Mouse (Mus musculus) midbrain, embryonic 12.5 days (tissue): ENCODE results near the gene Smpd3. TPM values are rescaled to one million over a fixed set of nuclear protein-coding genes. Genes with fewer than 3 reads are reported as not detected.

Experiments
- ATAC-seq: fragments of 200-750 bp; cut with Nextera tagmentation; 2 replicates; pipeline ENCODE4 v1.8.0; 2017; ENCODE audit warnings: low read depth, moderate TSS enrichment, moderate library complexity; ENCODE audit not compliant: low FRiP score
- H3K27ac ChIP-seq: fragments of 300-500 bp; sonication (generic); replicated peaks from 2 replicates; pipeline ENCODE4 v1.5.1; 2016; ENCODE audit warnings: mild to moderate bottlenecking
- H3K27me3 ChIP-seq: fragments of 300-500 bp; sonication (generic); 2 replicates; pipeline ENCODE4 v1.6.1; 2016; ENCODE audit warnings: mild to moderate bottlenecking
- H3K36me3 ChIP-seq: fragments of 300-500 bp; sonication (generic); 2 replicates; pipeline ENCODE4 v1.6.1; 2016
- H3K4me1 ChIP-seq: fragments of 300-500 bp; sonication (generic); 2 replicates; pipeline ENCODE4 v1.6.1; 2016
- H3K4me2 ChIP-seq: fragments of 300-500 bp; sonication (generic); replicated peaks from 2 replicates; pipeline ENCODE4 v1.6.1; 2016; ENCODE audit warnings: mild to moderate bottlenecking, moderate library complexity
- H3K4me3 ChIP-seq: fragments of 300-500 bp; sonication (generic); 2 replicates; pipeline ENCODE4 v1.5.1; 2016; ENCODE audit warnings: mild to moderate bottlenecking
- H3K9ac ChIP-seq: fragments of 300-500 bp; sonication (generic); replicated peaks from 2 replicates; pipeline ENCODE4 v1.6.1; 2016; ENCODE audit warnings: mild to moderate bottlenecking, moderate library complexity
- H3K9me3 ChIP-seq: fragments of 300-500 bp; sonication (generic); 2 replicates; pipeline ENCODE4 v1.6.1; 2016; ENCODE audit warnings: mild to moderate bottlenecking
- WGBS: fragments of 180-500 bp; shearing (Covaris S2); methylation state at CpG from one replicate; pipeline ENCODE4 v1.1.7; 2016; 5-methylcytosine and 5-hydroxymethylcytosine counted together
- polyA plus RNA-seq: library from polyadenylated mRNA; unstranded; fragments of >200 nt; fragmentation: Nextera tagmentation; extraction: Ambion mirVana; gene quantifications from 2 replicates; pipeline ENCODE4 v1.2.1, GENCODE M21; 2016

The Smpd3 gene
- 26.3 and 28.6 TPM in 2 replicates for polyA plus RNA-seq

- ATAC-seq, result peak; percentile 99
- H3K4me2 ChIP-seq, result peak within 1 kb of the TSS; percentile 79
- H3K4me1 ChIP-seq, result peaks cover 33% of the 10 kb centered on the region
- peak within 1 kb of the TSS; percentile 78 for H3K27ac ChIP-seq
- H3K36me3 ChIP-seq, result no peaks in the 10 kb centered on the region
- peak within 1 kb of the TSS; percentile 70 for H3K4me3 ChIP-seq
- peak within 1 kb of the TSS; percentile 81 for H3K9ac ChIP-seq
- WGBS, result under 1% methylated on average over 37 of the region's 45 CpGs
- H3K9me3 ChIP-seq, result no peaks in the 10 kb centered on the region
- peaks cover 25% of the 10 kb centered on the region for H3K27me3 ChIP-seq
Measured at GRCm38 (mm10) chr8:106337852-106338521, at the start of gene Smpd3. Smpd3 (minus strand) TSS chr8:106337988.

- Histone ChIP-seq H3K27me3 (no peaks in the 10 kb centered on the region), H3K27ac (no peak overlapping the region), H3K9ac (no peak overlapping the region), H3K4me2 (no peak overlapping the region), H3K4me1 (peaks cover 6% of the 10 kb centered on the region; the same call in 1 of the 2 replicates), H3K36me3 (no peaks in the 10 kb centered on the region), H3K9me3 (no peaks in the 10 kb centered on the region), H3K4me3 (no peak overlapping the region)
- 89% methylated on average over 6 of the region's 6 CpGs for WGBS
- no peak for ATAC-seq
Measured at GRCm38 (mm10) chr8:106381026-106381425, 43.2 kb upstream of the Smpd3 start.

GRCm38 (mm10) chr8:106379357-106379756 is 41.6 kb upstream of the Smpd3 start:
- Histone ChIP-seq H3K9me3 (no peaks in the 10 kb centered on the region), H3K27me3 (no peaks in the 10 kb centered on the region), H3K4me2 (no peak overlapping the region), H3K36me3 (no peaks in the 10 kb centered on the region), H3K4me1 (peaks cover 6% of the 10 kb centered on the region; the same call in 1 of the 2 replicates), H3K9ac (no peak overlapping the region), H3K27ac (no peak overlapping the region), H3K4me3 (no peak overlapping the region)
- no peak for ATAC-seq
- 86% methylated on average over 5 of the region's 5 CpGs for WGBS

- no peaks in the 10 kb centered on the region for H3K27me3 ChIP-seq
- no peaks in the 10 kb centered on the region for H3K36me3 ChIP-seq
- H3K4me3 ChIP-seq, result no peak overlapping the region
- no peak overlapping the region for H3K4me2 ChIP-seq
- no peak for ATAC-seq
- H3K4me1 ChIP-seq, result peaks cover 6% of the 10 kb centered on the region; the same call in 1 of the 2 replicates
- WGBS, result 59% methylated on average over 6 of the region's 7 CpGs
- H3K9ac ChIP-seq, result no peak overlapping the region
- no peak overlapping the region for H3K27ac ChIP-seq
- H3K9me3 ChIP-seq, result no peaks in the 10 kb centered on the region
Measured at GRCm38 (mm10) chr8:106378501-106379048, 40.8 kb upstream of the Smpd3 start.

- Histone ChIP-seq H3K36me3 (no peaks in the 10 kb centered on the region), H3K27me3 (no peaks in the 10 kb centered on the region), H3K4me3 (no peak overlapping the region), H3K27ac (no peak overlapping the region), H3K4me1 (peaks cover 6% of the 10 kb centered on the region; the same call in 1 of the 2 replicates), H3K9ac (no peak overlapping the region), H3K4me2 (no peak overlapping the region), H3K9me3 (no peaks in the 10 kb centered on the region)
- no peak for ATAC-seq
- 34% methylated on average over 9 of the region's 9 CpGs for WGBS
Measured at GRCm38 (mm10) chr8:106376862-106377261, 39.1 kb upstream of the Smpd3 start.

GRCm38 (mm10) chr8:106375957-106376356 is 38.2 kb upstream of the Smpd3 start:
- 83% methylated on average over 7 of the region's 7 CpGs for WGBS

GRCm38 (mm10) chr8:106369069-106369468 is 31.3 kb upstream of the Smpd3 start:
- H3K36me3 ChIP-seq, result no peaks in the 10 kb centered on the region
- no peak overlapping the region for H3K4me2 ChIP-seq
- no peaks in the 10 kb centered on the region for H3K27me3 ChIP-seq
- H3K4me1 ChIP-seq, result no peaks in the 10 kb centered on the region
- no peak overlapping the region for H3K27ac ChIP-seq
- no peaks in the 10 kb centered on the region for H3K9me3 ChIP-seq
- H3K4me3 ChIP-seq, result no peak overlapping the region
- no peak for ATAC-seq
- 91% methylated on average over 7 of the region's 7 CpGs for WGBS
- no peak overlapping the region for H3K9ac ChIP-seq

More at GRCm38 (mm10) chr8:106375957-106376356, 38.2 kb upstream of the Smpd3 start:
- H3K4me2 ChIP-seq, result no peak overlapping the region
- H3K27ac ChIP-seq, result no peak overlapping the region
- no peak overlapping the region for H3K9ac ChIP-seq
- H3K9me3 ChIP-seq, result no peaks in the 10 kb centered on the region
- H3K4me1 ChIP-seq, result peaks cover 6% of the 10 kb centered on the region; the same call in 1 of the 2 replicates
- no peak overlapping the region for H3K4me3 ChIP-seq
- no peaks in the 10 kb centered on the region for H3K27me3 ChIP-seq
- no peaks in the 10 kb centered on the region for H3K36me3 ChIP-seq
- ATAC-seq, result no peak

GRCm38 (mm10) chr8:106368501-106368900 is 30.7 kb upstream of the Smpd3 start:
- no peak for ATAC-seq
- H3K27ac ChIP-seq, result no peak overlapping the region
- no peak overlapping the region for H3K9ac ChIP-seq
- no peaks in the 10 kb centered on the region for H3K27me3 ChIP-seq
- H3K4me1 ChIP-seq, result no peaks in the 10 kb centered on the region
- WGBS, result 71% methylated on average over 3 of the region's 3 CpGs
- no peak overlapping the region for H3K4me3 ChIP-seq
- no peaks in the 10 kb centered on the region for H3K36me3 ChIP-seq
- H3K9me3 ChIP-seq, result no peaks in the 10 kb centered on the region
- no peak overlapping the region for H3K4me2 ChIP-seq

GRCm38 (mm10) chr8:106364837-106365236 is 27.0 kb upstream of the Smpd3 start:
- Histone ChIP-seq H3K36me3 (no peaks in the 10 kb centered on the region), H3K27me3 (no peaks in the 10 kb centered on the region), H3K4me2 (no peak overlapping the region), H3K4me3 (no peak overlapping the region), H3K4me1 (no peaks in the 10 kb centered on the region), H3K9me3 (no peaks in the 10 kb centered on the region), H3K9ac (no peak overlapping the region), H3K27ac (no peak overlapping the region)
- 88% methylated on average over 5 of the region's 5 CpGs for WGBS
- ATAC-seq, result no peak

- no peaks in the 10 kb centered on the region for H3K36me3 ChIP-seq
- no peak overlapping the region for H3K4me2 ChIP-seq
- no peak overlapping the region for H3K9ac ChIP-seq
- H3K9me3 ChIP-seq, result no peaks in the 10 kb centered on the region
- no peaks in the 10 kb centered on the region for H3K4me1 ChIP-seq
- no peaks in the 10 kb centered on the region for H3K27me3 ChIP-seq
- WGBS, result 59% methylated on average over 8 of the region's 8 CpGs
- no peak for ATAC-seq
- H3K4me3 ChIP-seq, result no peak overlapping the region
- H3K27ac ChIP-seq, result no peak overlapping the region
Measured at GRCm38 (mm10) chr8:106364278-106364677, 26.5 kb upstream of the Smpd3 start.

- H3K27me3 ChIP-seq, result no peaks in the 10 kb centered on the region
- H3K4me1 ChIP-seq, result no peaks in the 10 kb centered on the region
- H3K36me3 ChIP-seq, result no peaks in the 10 kb centered on the region
- no peak overlapping the region for H3K27ac ChIP-seq
- H3K9ac ChIP-seq, result no peak overlapping the region
- no peak overlapping the region for H3K4me2 ChIP-seq
- WGBS, result 85% methylated on average over 8 of the region's 8 CpGs
- ATAC-seq, result no peak
- no peaks in the 10 kb centered on the region for H3K9me3 ChIP-seq
- no peak overlapping the region for H3K4me3 ChIP-seq
Measured at GRCm38 (mm10) chr8:106363321-106363720, 25.5 kb upstream of the Smpd3 start.

- no peaks in the 10 kb centered on the region for H3K4me1 ChIP-seq
- no peaks in the 10 kb centered on the region for H3K27me3 ChIP-seq
- no peak overlapping the region for H3K27ac ChIP-seq
- H3K4me3 ChIP-seq, result no peak overlapping the region
- no peak for ATAC-seq
- H3K9me3 ChIP-seq, result no peaks in the 10 kb centered on the region
- 87% methylated on average over 4 of the region's 4 CpGs for WGBS
- no peak overlapping the region for H3K9ac ChIP-seq
- no peak overlapping the region for H3K4me2 ChIP-seq
- H3K36me3 ChIP-seq, result no peaks in the 10 kb centered on the region
Measured at GRCm38 (mm10) chr8:106359650-106360338, 22.0 kb upstream of the Smpd3 start.
